In the genomic region with DNA sequence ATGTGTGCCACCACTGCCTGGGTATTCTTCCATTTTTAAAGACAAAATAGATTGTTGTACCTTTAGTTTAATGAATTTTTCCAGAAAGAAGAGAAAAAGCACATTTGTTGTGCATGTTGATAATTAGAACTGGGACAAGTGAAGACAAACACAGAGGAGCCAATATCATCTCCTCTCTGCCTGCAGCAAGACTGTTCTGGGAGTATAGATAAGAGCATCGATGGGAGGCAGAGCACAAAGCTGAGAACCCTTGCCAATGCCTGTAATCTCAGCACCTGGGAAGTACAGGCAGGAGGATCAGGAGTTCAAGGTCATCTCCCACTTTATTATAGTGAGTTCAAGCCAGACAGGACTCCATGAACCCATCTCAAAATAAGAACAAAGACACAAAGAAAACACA, we compare ENCODE assay signal across 31 mouse cellular contexts. TPM values are rescaled to one million over a fixed set of nuclear protein-coding genes. Genes with fewer than 3 reads are reported as not detected.
DNase-seq lines count a peak whose midpoint lies in the region; ATAC-seq lines count a peak whose summit lies in the region.
"Had no signal": no experiment of that assay in that cellular context is flagged by ENCODE, and none has a peak within 500 bp of the region (broad histone marks: within the 10 kb centered on the region; RNA-seq: fewer than 3 reads in every experiment).

No protein-coding gene starts in this region.

- no peak for ATAC-seq in liver, embryonic 12.5 days
- ATAC-seq in megakaryocyte progenitor cell, adult 5-6 weeks (replicated peaks; ENCODE audit: poor library complexity): peak; percentile 49; the same call in 1 of the 2 replicates
- ATAC-seq: forebrain, embryonic 14.5 days; forebrain, postnatal 0 days; hindbrain, embryonic 16.5 days had no signal

- intact Hi-C loops in left cerebral cortex, postnatal 25 days (cut with DNase I): no loop called here

- H3K4me2 ChIP-seq in liver, embryonic 12.5 days: no peak overlapping the region
- H3K4me2 ChIP-seq: embryonic facial prominence, embryonic 12.5 days; embryonic facial prominence, embryonic 15.5 days; heart, embryonic 11.5 days; hindbrain, embryonic 13.5 days had no signal

- 0 out of 2 replicates have a peak overlapping the region, but pooled peaks have one; percentile 17 for H3K27ac ChIP-seq in liver, embryonic 12.5 days
- H3K27ac ChIP-seq in hindbrain, embryonic 10.5 days: no peak overlapping the region
- H3K27ac ChIP-seq: embryonic facial prominence, embryonic 12.5 days; embryonic facial prominence, embryonic 15.5 days; gastrocnemius, adult 2 months; hindbrain, embryonic 13.5 days had no signal

- H3K9me3 ChIP-seq in liver, embryonic 12.5 days (replicated peaks): no peaks in the 10 kb centered on the region
- no peaks in the 10 kb centered on the region for H3K9me3 ChIP-seq in hindbrain, embryonic 10.5 days
- H3K9me3 ChIP-seq: embryonic facial prominence, embryonic 12.5 days; embryonic facial prominence, embryonic 15.5 days; hindbrain, embryonic 13.5 days had no signal

- peaks cover 60% of the 10 kb centered on the region for H3K36me3 ChIP-seq in liver, embryonic 12.5 days
- H3K36me3 ChIP-seq in hindbrain, embryonic 10.5 days: peaks cover 59% of the 10 kb centered on the region

- H3K9ac ChIP-seq in liver, embryonic 12.5 days: no peak overlapping the region
- H3K9ac ChIP-seq: embryonic facial prominence, embryonic 12.5 days; embryonic facial prominence, embryonic 15.5 days; forebrain, postnatal 0 days; hindbrain, embryonic 13.5 days had no signal

- WGBS in liver, embryonic 12.5 days (ENCODE audit: insufficient replicate concordance): 31% methylated on average over 1 of the region's 1 CpGs
- 92% methylated on average over 1 of the region's 1 CpGs for WGBS in hindbrain, embryonic 10.5 days

- DNase-seq in liver: no peak
- peak; percentile 28 for DNase-seq in testis, postnatal 14 days (ENCODE audit: low spot score)
- no peak for DNase-seq in testis, postnatal 10 days (ENCODE audit: low spot score)
- DNase-seq in left cerebral cortex, postnatal 25 days (ENCODE audit: low spot score in 2 of 2): no peak
- DNase-seq in hindbrain, embryonic 10.5 days (ENCODE audit: low spot score): no peak
- DNase-seq: adrenal gland, adult 2 months; adrenal gland, postnatal 14 days; cerebellum, adult 18-20 months; cerebellum, adult 9-10 months; cerebellum, postnatal 14 days; forebrain, postnatal 0 days; gastrocnemius, adult 2 months; gastrocnemius, postnatal 14 days; heart, adult 11 months had no signal

- no peak overlapping the region for H3K4me3 ChIP-seq in liver, embryonic 12.5 days
- no peak overlapping the region for H3K4me3 ChIP-seq in hindbrain, embryonic 10.5 days
- H3K4me3 ChIP-seq: embryonic facial prominence, embryonic 12.5 days; embryonic facial prominence, embryonic 15.5 days; gastrocnemius, adult 2 months; hindbrain, embryonic 13.5 days had no signal

- peaks cover 46% of the 10 kb centered on the region for H3K4me1 ChIP-seq in liver, embryonic 12.5 days
- peaks cover 23% of the 10 kb centered on the region for H3K4me1 ChIP-seq in hindbrain, embryonic 10.5 days (replicated peaks)

- H3K27me3 ChIP-seq in liver, embryonic 12.5 days (replicated peaks): no peaks in the 10 kb centered on the region
- no peaks in the 10 kb centered on the region for H3K27me3 ChIP-seq in hindbrain, embryonic 10.5 days (ENCODE audit: insufficient read depth, poor library complexity, severe bottlenecking)
- H3K27me3 ChIP-seq: embryonic facial prominence, embryonic 12.5 days; embryonic facial prominence, embryonic 15.5 days; hindbrain, embryonic 13.5 days had no signal

RNA-seq across cellular contexts. Expression of gene Snf8, which starts 3.9 kb away (rescaled TPM):
- 100 and 108 TPM in 2 replicates for polyA plus RNA-seq in liver, embryonic 12.5 days (2016; fragmentation: Nextera tagmentation; extraction: Ambion mirVana)
- 71.4 and 78.1 TPM in 2 replicates for total RNA-seq in megakaryocyte progenitor cell, adult 5-6 weeks (2015)
- total RNA-seq in megakaryocyte progenitor cell, adult 5-6 weeks (2017): 51.6 and 56.1 TPM in 2 replicates
- total RNA-seq in left cerebral cortex, postnatal 25 days (2021): 10 to 100 TPM; 95.0 to 97.4 TPM
- polyA plus RNA-seq in hindbrain, embryonic 10.5 days (2016; fragmentation: Nextera tagmentation; extraction: Ambion mirVana): 118 and 126 TPM in 2 replicates

RNA-seq across cellular contexts. Expression of gene Gip, which starts 14.2 kb away (rescaled TPM):
- polyA plus RNA-seq in liver, embryonic 12.5 days (2016; fragmentation: Nextera tagmentation; extraction: Ambion mirVana): not detected in 2 replicates
- not detected in 2 replicates for total RNA-seq in megakaryocyte progenitor cell, adult 5-6 weeks (2015)
- total RNA-seq in megakaryocyte progenitor cell, adult 5-6 weeks (2017): not detected in 2 replicates
- not detected for total RNA-seq in left cerebral cortex, postnatal 25 days (2021)
- not detected in 2 replicates for polyA plus RNA-seq in hindbrain, embryonic 10.5 days (2016; fragmentation: Nextera tagmentation; extraction: Ambion mirVana)
- total RNA-seq: adrenal gland, adult 2 months; adrenal gland, postnatal 14 days; adrenal gland, postnatal 4 days; forebrain, postnatal 0 days; gastrocnemius, adult 2 months; gastrocnemius, postnatal 14 days; gastrocnemius, postnatal 4 days; heart, adult 8-10 months; heart, postnatal 25 days; hematopoietic stem cell, adult 5-6 weeks had no signal
- polyA plus RNA-seq: adrenal gland, adult 2 months; embryonic facial prominence, embryonic 12.5 days; embryonic facial prominence, embryonic 15.5 days; forebrain, embryonic 11.5 days; forebrain, embryonic 14.5 days; forebrain, postnatal 0 days; frontal cortex, adult 2 months; heart, embryonic 11.5 days; heart, embryonic 14.5 days; heart, postnatal 0 days; hindbrain, embryonic 13.5 days; hindbrain, embryonic 16.5 days had no signal

RNA-seq across cellular contexts. Expression of gene Ube2z, which starts 26.6 kb away (rescaled TPM):
- 26.4 and 27.2 TPM in 2 replicates for polyA plus RNA-seq in liver, embryonic 12.5 days (2016; fragmentation: Nextera tagmentation; extraction: Ambion mirVana)
- total RNA-seq in megakaryocyte progenitor cell, adult 5-6 weeks (2015): 21.3 and 21.8 TPM in 2 replicates
- 18.2 and 19.3 TPM in 2 replicates for total RNA-seq in megakaryocyte progenitor cell, adult 5-6 weeks (2017)
- total RNA-seq in left cerebral cortex, postnatal 25 days (2021): 10 to 100 TPM; 54.9 to 58.7 TPM
- polyA plus RNA-seq in hindbrain, embryonic 10.5 days (2016; fragmentation: Nextera tagmentation; extraction: Ambion mirVana): 28.6 and 28.7 TPM in 2 replicates

RNA-seq across cellular contexts. Expression of gene Igf2bp1, which starts 32.8 kb away (rescaled TPM):
- 33.8 and 38.3 TPM in 2 replicates for polyA plus RNA-seq in liver, embryonic 12.5 days (2016; fragmentation: Nextera tagmentation; extraction: Ambion mirVana)
- total RNA-seq in megakaryocyte progenitor cell, adult 5-6 weeks (2015): not detected in 2 replicates
- total RNA-seq in megakaryocyte progenitor cell, adult 5-6 weeks (2017): not detected in 2 replicates
- total RNA-seq in left cerebral cortex, postnatal 25 days (2021): under 1 TPM; 0.18 to 0.34 TPM
- 167 and 186 TPM in 2 replicates for polyA plus RNA-seq in hindbrain, embryonic 10.5 days (2016; fragmentation: Nextera tagmentation; extraction: Ambion mirVana)
- total RNA-seq: gastrocnemius, adult 2 months; hematopoietic stem cell, adult 5-6 weeks had no signal

RNA-seq across cellular contexts. Expression of gene Atp5g1, which starts 36.9 kb away (rescaled TPM):
- 657 and 705 TPM in 2 replicates for polyA plus RNA-seq in liver, embryonic 12.5 days (2016; fragmentation: Nextera tagmentation; extraction: Ambion mirVana)
- total RNA-seq in megakaryocyte progenitor cell, adult 5-6 weeks (2015): 577 and 669 TPM in 2 replicates
- total RNA-seq in megakaryocyte progenitor cell, adult 5-6 weeks (2017): 72.0 and 102 TPM in 2 replicates
- total RNA-seq in left cerebral cortex, postnatal 25 days (2021): 100 to 1,000 TPM; 435 to 483 TPM
- 582 and 586 TPM in 2 replicates for polyA plus RNA-seq in hindbrain, embryonic 10.5 days (2016; fragmentation: Nextera tagmentation; extraction: Ambion mirVana)
